Comparison of ENCODE assay signal across 34 mouse cellular contexts in genomic region chr7:71287441-71287840, GRCm38 (mm10).
"Had no signal": no experiment of that assay in that cellular context is flagged by ENCODE, and none has a peak within 500 bp of the region (broad histone marks: within the 10 kb centered on the region; RNA-seq: fewer than 3 reads in every experiment).

No protein-coding gene starts in this region.

- H3K4me1 ChIP-seq: hindbrain, embryonic 10.5 days; hindbrain, embryonic 12.5 days; hindbrain, embryonic 13.5 days; hindbrain, embryonic 15.5 days; intestine, embryonic 15.5 days; kidney, embryonic 15.5 days had no signal

- DNase-seq: heart, postnatal 10 days; heart, postnatal 14 days; heart, postnatal 36 days; heart, postnatal 4 days; kidney, adult 11 months; kidney, adult 18-20 months; kidney, adult 2 months; kidney, adult 8-10 months; kidney, adult 9 months; kidney, postnatal 10 days; kidney, postnatal 14 days; kidney, postnatal 25 days; kidney, postnatal 36 days; kidney, postnatal 4 days; layer of hippocampus, adult 9-11 months; layer of hippocampus, postnatal 36 days had no signal

- H3K27ac ChIP-seq: heart, embryonic 13.5 days; heart, embryonic 15.5 days; hindbrain, embryonic 10.5 days; hindbrain, embryonic 12.5 days; hindbrain, embryonic 13.5 days; hindbrain, embryonic 14.5 days; hindbrain, embryonic 15.5 days; hindbrain, postnatal 0 days; intestine, embryonic 15.5 days; kidney, embryonic 15.5 days; kidney, postnatal 0 days; layer of hippocampus, adult 2 months; left cerebral cortex, adult 2 months had no signal

- H3K9me3 ChIP-seq: heart, embryonic 13.5 days; heart, embryonic 15.5 days; hindbrain, embryonic 12.5 days; hindbrain, embryonic 15.5 days; kidney, embryonic 15.5 days had no signal

- H3K4me3 ChIP-seq: heart, embryonic 12.5 days; heart, embryonic 13.5 days; heart, embryonic 15.5 days; hindbrain, embryonic 10.5 days; hindbrain, embryonic 12.5 days; hindbrain, embryonic 13.5 days; hindbrain, embryonic 15.5 days; intestine, embryonic 15.5 days; kidney, embryonic 15.5 days; layer of hippocampus, adult 2 months; left cerebral cortex, adult 2 months had no signal

- H3K36me3 ChIP-seq: heart, embryonic 12.5 days; heart, embryonic 13.5 days; heart, embryonic 15.5 days; hindbrain, embryonic 10.5 days; hindbrain, embryonic 12.5 days; hindbrain, embryonic 13.5 days; hindbrain, embryonic 15.5 days; intestine, embryonic 15.5 days; kidney, embryonic 15.5 days had no signal

- H3K27me3 ChIP-seq: heart, embryonic 12.5 days; heart, embryonic 13.5 days; heart, embryonic 15.5 days; hindbrain, embryonic 12.5 days; hindbrain, embryonic 13.5 days; hindbrain, embryonic 15.5 days; intestine, embryonic 15.5 days; kidney, embryonic 15.5 days had no signal

- ATAC-seq: hindbrain, embryonic 16.5 days; hindbrain, postnatal 0 days; inflammation-experienced regulatory T-cells, adult 6 months; intestine, embryonic 15.5 days; intestine, embryonic 16.5 days; intestine, postnatal 0 days had no signal

- H3K4me2 ChIP-seq: heart, embryonic 12.5 days; heart, embryonic 13.5 days; heart, embryonic 15.5 days; hindbrain, embryonic 12.5 days; hindbrain, embryonic 13.5 days; hindbrain, embryonic 14.5 days; hindbrain, embryonic 15.5 days; intestine, embryonic 15.5 days; kidney, embryonic 15.5 days had no signal

- H3K9ac ChIP-seq: heart, embryonic 12.5 days; heart, embryonic 13.5 days; heart, embryonic 15.5 days; hindbrain, embryonic 12.5 days; hindbrain, embryonic 13.5 days; hindbrain, embryonic 14.5 days; hindbrain, embryonic 15.5 days; intestine, embryonic 15.5 days; kidney, embryonic 15.5 days had no signal
